Mouse (Mus musculus) forebrain, postnatal 0 days (tissue): ENCODE data around the gene Atp5k. TPM values are rescaled to one million over a fixed set of nuclear protein-coding genes. Genes with fewer than 3 reads are reported as not detected.

Experiments used
- ATAC-seq: fragments of 200-750 bp; cut with Nextera tagmentation; 2 replicates; pipeline ENCODE4 v1.8.0; 2017; ENCODE audit warnings: mild to moderate bottlenecking, moderate library complexity
- DNase-seq: peaks from one replicate; pipeline ENCODE4 v3.0.0-alpha.2; 2015
- H3K27ac ChIP-seq: fragments of 300-500 bp; sonication (generic); 2 replicates; pipeline ENCODE4 v1.5.1; 2014; ENCODE audit warnings: low read depth, mild to moderate bottlenecking, antibody characterized with exemption, low read length, moderate library complexity, mixed read lengths
- H3K27me3 ChIP-seq: fragments of 300-500 bp; sonication (generic); 2 replicates; pipeline ENCODE4 v1.6.1; 2014; ENCODE audit warnings: mild to moderate bottlenecking, low read length, mixed read lengths; ENCODE audit not compliant: insufficient read depth
- H3K36me3 ChIP-seq: fragments of 300-500 bp; sonication (generic); 2 replicates; pipeline ENCODE4 v1.6.1; 2014; ENCODE audit warnings: mild to moderate bottlenecking, moderate library complexity; ENCODE audit not compliant: insufficient read depth
- H3K4me1 ChIP-seq: fragments of 300-500 bp; sonication (generic); 2 replicates; pipeline ENCODE4 v1.6.1; 2014; ENCODE audit warnings: antibody characterized with exemption; ENCODE audit not compliant: insufficient read depth
- H3K4me2 ChIP-seq: fragments of 300-500 bp; sonication (generic); 2 replicates; pipeline ENCODE4 v1.6.1; 2014; ENCODE audit warnings: low read depth, mild to moderate bottlenecking, moderate library complexity
- H3K4me3 ChIP-seq: fragments of 300-500 bp; sonication (generic); 2 replicates; pipeline ENCODE4 v1.5.1; 2014; ENCODE audit warnings: low read depth, low read length, mixed read lengths
- H3K9ac ChIP-seq: fragments of 300-500 bp; sonication (generic); 2 replicates; pipeline ENCODE4 v1.6.1; 2014; ENCODE audit warnings: mild to moderate bottlenecking
- H3K9me3 ChIP-seq: fragments of 300-500 bp; sonication (generic); 2 replicates; pipeline ENCODE4 v1.6.1; 2016; ENCODE audit warnings: low read length
- CTCF ChIP-seq: sonication (generic); IDR thresholded peaks from 2 replicates; pipeline ENCODE4 v1.5.1; 2016; ENCODE audit warnings: antibody characterized with exemption, control low read depth, low read depth
- WGBS: fragments of 180-500 bp; shearing (Covaris S2); extraction: QIAGEN DNeasy Blood & Tissue Kit; methylation state at CpG from one replicate; pipeline ENCODE4 v1.1.7; 2014; 5-methylcytosine and 5-hydroxymethylcytosine counted together
- polyA plus RNA-seq: library from polyadenylated mRNA; unstranded; fragments of >200 nt; fragmentation: Nextera tagmentation; extraction: Ambion mirVana; gene quantifications from 2 replicates; pipeline ENCODE4 v1.2.1, GENCODE M21; 2015
- total RNA-seq: library from RNA; depleted of rRNA; stranded (reverse); fragments of >200 nt; gene quantifications from 2 replicates; pipeline ENCODE4 v1.2.3, GENCODE M21; 2014

The Atp5k gene
- total and polyA plus RNA-seq, 2 experiments from 2014 or later, result 152 to 489 TPM

- Histone ChIP-seq H3K9ac (no peak overlapping the region), H3K27me3 (no peaks in the 10 kb centered on the region), H3K27ac (no peak overlapping the region), H3K9me3 (no peaks in the 10 kb centered on the region), H3K4me2 (no peak overlapping the region), H3K4me3 (no peak overlapping the region), H3K4me1 (no peaks in the 10 kb centered on the region), H3K36me3 (no peaks in the 10 kb centered on the region)
- ATAC-seq (no peak), DNase-seq (no peak)
- TF ChIP-seq CTCF, result no peak
- 80% methylated on average over 2 of the region's 2 CpGs for WGBS
These were observed 10.8 kb downstream of the Atp5k start for GRCm38 (mm10) chr5:108423427-108423826.

- ATAC-seq (no peak), DNase-seq (no peak)
- Histone ChIP-seq H3K27me3 (no peaks in the 10 kb centered on the region), H3K36me3 (no peaks in the 10 kb centered on the region), H3K4me2 (no peak overlapping the region), H3K9ac (no peak overlapping the region), H3K4me1 (no peaks in the 10 kb centered on the region), H3K4me3 (no peak overlapping the region), H3K9me3 (no peaks in the 10 kb centered on the region), H3K27ac (no peak overlapping the region)
- no peak for TF ChIP-seq CTCF
- 84% methylated on average over 3 of the region's 3 CpGs for WGBS
These were observed 11.5 kb downstream of the Atp5k start for GRCm38 (mm10) chr5:108422741-108423140.

GRCm38 (mm10) chr5:108414711-108415110 lies 19.5 kb downstream of the Atp5k start:
- Histone ChIP-seq H3K9ac (no peak overlapping the region), H3K4me3 (no peak overlapping the region), H3K36me3 (no peaks in the 10 kb centered on the region), H3K4me1 (no peaks in the 10 kb centered on the region), H3K27me3 (no peaks in the 10 kb centered on the region), H3K27ac (no peak overlapping the region), H3K4me2 (no peak overlapping the region), H3K9me3 (no peaks in the 10 kb centered on the region)
- no peak for TF ChIP-seq CTCF
- 79% methylated on average over 2 of the region's 2 CpGs for WGBS
- no peak for DNase-seq
- no peak for ATAC-seq

- no peak for TF ChIP-seq CTCF
- 75% methylated on average over 2 of the region's 2 CpGs for WGBS
These were observed 27.3 kb downstream of the Atp5k start for GRCm38 (mm10) chr5:108406977-108407376.

GRCm38 (mm10) chr5:108405460-108405859 lies 28.8 kb downstream of the Atp5k start:
- no peak for ATAC-seq
- no peak overlapping the region for H3K27ac ChIP-seq
- no peak overlapping the region for H3K9ac ChIP-seq
- WGBS, result 72% methylated on average over 1 of the region's 1 CpGs
- TF ChIP-seq CTCF, result no peak
- H3K27me3 ChIP-seq, result no peaks in the 10 kb centered on the region
- no peak overlapping the region for H3K4me2 ChIP-seq
- H3K4me1 ChIP-seq, result no peaks in the 10 kb centered on the region
- H3K4me3 ChIP-seq, result no peak overlapping the region
- H3K9me3 ChIP-seq, result no peaks in the 10 kb centered on the region
- DNase-seq, result no peak
- no peaks in the 10 kb centered on the region for H3K36me3 ChIP-seq

More at GRCm38 (mm10) chr5:108406977-108407376, 27.3 kb downstream of the Atp5k start:
- no peak for DNase-seq
- no peaks in the 10 kb centered on the region for H3K36me3 ChIP-seq
- no peak overlapping the region for H3K4me3 ChIP-seq
- H3K4me2 ChIP-seq, result no peak overlapping the region
- H3K9me3 ChIP-seq, result no peaks in the 10 kb centered on the region
- H3K27ac ChIP-seq, result no peak overlapping the region
- no peak overlapping the region for H3K9ac ChIP-seq
- H3K4me1 ChIP-seq, result no peaks in the 10 kb centered on the region
- ATAC-seq, result no peak
- H3K27me3 ChIP-seq, result no peaks in the 10 kb centered on the region

- Histone ChIP-seq H3K36me3 (no peaks in the 10 kb centered on the region), H3K4me1 (no peaks in the 10 kb centered on the region), H3K4me2 (no peak overlapping the region), H3K27ac (no peak overlapping the region), H3K9ac (no peak overlapping the region), H3K4me3 (no peak overlapping the region), H3K27me3 (no peaks in the 10 kb centered on the region), H3K9me3 (no peaks in the 10 kb centered on the region)
- TF ChIP-seq CTCF, result no peak
- WGBS, result 79% methylated on average over 4 of the region's 4 CpGs
- DNase-seq (no peak), ATAC-seq (no peak)
These were observed 30.8 kb downstream of the Atp5k start for GRCm38 (mm10) chr5:108403453-108403852.

GRCm38 (mm10) chr5:108389744-108390143 lies 44.5 kb downstream of the Atp5k start:
- Histone ChIP-seq H3K27me3 (no peaks in the 10 kb centered on the region), H3K9me3 (no peaks in the 10 kb centered on the region), H3K36me3 (no peaks in the 10 kb centered on the region), H3K9ac (no peak overlapping the region), H3K4me1 (no peaks in the 10 kb centered on the region), H3K27ac (no peak overlapping the region), H3K4me3 (no peak overlapping the region), H3K4me2 (no peak overlapping the region)
- DNase-seq (no peak), ATAC-seq (no peak)
- 78% methylated on average over 3 of the region's 3 CpGs for WGBS
- no peak for TF ChIP-seq CTCF

GRCm38 (mm10) chr5:108388201-108388600 lies 46.0 kb downstream of the Atp5k start, which contains the start of gene Pde6b:
TSS of gene Pde6b (plus strand) at chr5:108388391.
- 83% methylated on average over 7 of the region's 7 CpGs for WGBS
- Histone ChIP-seq H3K4me3 (no peak within 1 kb of the TSS), H3K36me3 (no peaks in the 10 kb centered on the region), H3K4me1 (no peaks in the 10 kb centered on the region), H3K27me3 (no peaks in the 10 kb centered on the region), H3K4me2 (no peak within 1 kb of the TSS), H3K27ac (no peak within 1 kb of the TSS), H3K9me3 (no peaks in the 10 kb centered on the region), H3K9ac (no peak within 1 kb of the TSS)
- DNase-seq (no peak), ATAC-seq (no peak)
- TF ChIP-seq CTCF, result no peak
